Mouse (Mus musculus): ENCODE data around the gene C1ra.
"Not testable (repeated sequence)": the region's sequence is repeated elsewhere in the genome, so short reads cannot be mapped to it uniquely, and the experiment has no call there.

The C1ra gene

GRCm38 (mm10) chr6:124549023-124549550, 36.9 kb downstream of the C1ra start:
- DNase-seq = no peak

GRCm38 (mm10) chr6:124552766-124553165, 40.6 kb downstream of the C1ra start:
- no peak for DNase-seq

GRCm38 (mm10) chr6:124555956-124556355, 43.8 kb downstream of the C1ra start:
- not testable (repeated sequence) for DNase-seq

GRCm38 (mm10) chr6:124561156-124561555, 49.0 kb downstream of the C1ra start:
- DNase-seq = not testable (repeated sequence)

- not testable (repeated sequence) for DNase-seq
Observed at GRCm38 (mm10) chr6:124561611-124562010, 49.4 kb downstream of the C1ra start.

GRCm38 (mm10) chr6:124570026-124570425, 57.8 kb downstream of the C1ra start, which contains the start of gene C1rb:
TSS of gene C1rb (plus strand) at chr6:124570294.
- DNase-seq = peak; percentile 54

Measured in thymus, postnatal 14 days (tissue).